Mouse (Mus musculus): ENCODE data around the gene Acyp1. TPM values are rescaled to one million over a fixed set of nuclear protein-coding genes. Genes with fewer than 3 reads are reported as not detected.
"Not testable (repeated sequence)": the region's sequence is repeated elsewhere in the genome, so short reads cannot be mapped to it uniquely, and the experiment has no call there.

Gene Acyp1
- polyA plus RNA-seq, 1 experiment, result 48.4 TPM

- Histone ChIP-seq H3K4me1 (ENCODE audit: control insufficient read depth, insufficient read depth, low read length) (peaks cover 2% of the 10 kb centered on the region; the same call in 1 of the 2 replicates), H3K4me3 (ENCODE audit: insufficient read depth, low read length) (no peak overlapping the region), H3K27ac (ENCODE audit: insufficient read depth, low read length) (no peak overlapping the region)
- TF ChIP-seq CTCF (IDR thresholded peaks at IDR 0.05; ENCODE audit: extremely low read depth, insufficient read depth, low read length) (peak; percentile 41), POLR2A (IDR thresholded peaks at IDR 0.05; ENCODE audit: extremely low read depth, insufficient read depth, low read length) (no peak)
These were observed 1.3 kb downstream of the Acyp1 start for GRCm38 (mm10) chr12:85286941-85287340.

DNA sequence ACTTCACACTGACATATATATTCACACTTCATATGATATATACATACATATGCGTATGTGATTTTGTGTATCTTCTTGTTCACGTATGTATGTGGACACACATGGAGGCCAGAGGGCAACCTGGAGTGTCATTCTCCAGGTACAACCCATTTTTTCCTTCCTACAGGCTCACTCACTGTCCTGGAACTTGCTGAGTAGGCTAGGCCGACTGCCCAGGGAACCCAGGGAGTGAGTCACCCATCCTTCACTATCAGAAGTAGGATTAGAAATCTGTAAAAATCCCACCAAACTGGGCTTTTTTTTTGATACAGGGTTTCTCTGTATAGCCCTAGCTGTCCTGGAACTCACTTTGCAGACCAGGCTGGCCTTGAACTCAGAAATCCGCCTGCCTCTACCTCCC is 3.2 kb downstream of the Acyp1 start:
- H3K4me1 ChIP-seq (ENCODE audit: control insufficient read depth, insufficient read depth, low read length), result peaks cover 2% of the 10 kb centered on the region; the same call in 1 of the 2 replicates
- H3K4me3 ChIP-seq (ENCODE audit: insufficient read depth, low read length), result no peak overlapping the region
- TF ChIP-seq CTCF (IDR thresholded peaks at IDR 0.05; ENCODE audit: extremely low read depth, insufficient read depth, low read length) (no peak), POLR2A (IDR thresholded peaks at IDR 0.05; ENCODE audit: extremely low read depth, insufficient read depth, low read length) (no peak)
- H3K27ac ChIP-seq (ENCODE audit: insufficient read depth, low read length), result no peak overlapping the region

DNA sequence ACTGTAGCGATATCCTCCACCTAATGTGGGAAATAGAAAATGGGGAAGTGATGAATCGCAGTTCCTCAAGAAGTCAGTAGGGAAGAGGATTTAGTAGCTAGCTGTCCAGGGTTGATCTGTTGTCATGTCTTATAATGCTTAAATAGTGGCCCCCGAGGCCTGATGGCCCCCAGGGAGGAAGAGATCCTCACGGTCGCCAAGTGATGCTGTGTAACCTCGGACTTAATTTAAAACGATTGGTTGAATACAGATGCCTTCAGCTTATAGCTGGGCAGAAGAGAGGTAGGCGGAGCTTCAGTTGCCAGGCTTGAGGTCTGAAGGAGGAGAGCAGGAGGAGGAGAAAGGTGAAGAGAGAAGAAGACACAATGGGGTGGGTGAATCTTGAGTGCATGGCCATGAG is 3.9 kb downstream of the Acyp1 start:
- H3K4me1 ChIP-seq (ENCODE audit: control insufficient read depth, insufficient read depth, low read length), result peaks cover 3% of the 10 kb centered on the region
- no peak overlapping the region for H3K4me3 ChIP-seq (ENCODE audit: insufficient read depth, low read length)
- TF ChIP-seq POLR2A (IDR thresholded peaks at IDR 0.05; ENCODE audit: extremely low read depth, insufficient read depth, low read length) (no peak), CTCF (IDR thresholded peaks at IDR 0.05; ENCODE audit: extremely low read depth, insufficient read depth, low read length) (no peak)
- H3K27ac ChIP-seq (ENCODE audit: insufficient read depth, low read length), result no peak overlapping the region

DNA sequence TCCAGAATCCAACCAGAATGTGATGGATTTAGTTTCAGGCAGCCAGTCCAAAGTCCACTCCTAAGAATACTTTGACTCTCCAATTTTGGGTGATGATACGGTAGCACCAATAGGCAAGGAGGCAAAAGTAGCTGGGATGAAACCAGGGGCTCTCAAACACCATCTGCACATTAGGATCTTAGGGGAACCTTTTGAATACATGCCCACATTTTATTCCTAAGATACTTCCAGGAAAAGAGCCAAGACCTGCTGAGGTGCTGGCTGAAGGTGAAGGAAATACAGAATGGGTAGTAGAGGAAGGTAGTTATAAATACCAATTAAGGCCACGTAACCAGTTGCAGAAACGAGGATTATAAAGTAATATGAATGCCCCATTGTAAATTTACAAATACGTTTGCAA is 6.5 kb downstream of the Acyp1 start:
- H3K4me1 ChIP-seq (ENCODE audit: control insufficient read depth, insufficient read depth, low read length); H3K4me3 ChIP-seq (ENCODE audit: insufficient read depth, low read length); H3K27ac ChIP-seq (ENCODE audit: insufficient read depth, low read length): not testable (repeated sequence)

GRCm38 (mm10) chr12:85280845-85281651 is 7.2 kb downstream of the Acyp1 start:
- Histone ChIP-seq H3K4me1 (ENCODE audit: control insufficient read depth, insufficient read depth, low read length) (peaks cover 2% of the 10 kb centered on the region), H3K4me3 (ENCODE audit: insufficient read depth, low read length) (peak overlapping the region; percentile 82; the same call in 1 of the 2 replicates), H3K27ac (ENCODE audit: insufficient read depth, low read length) (no peak overlapping the region)
- TF ChIP-seq CTCF (IDR thresholded peaks at IDR 0.05; ENCODE audit: extremely low read depth, insufficient read depth, low read length), result no peak
- no peak for TF ChIP-seq POLR2A (IDR thresholded peaks at IDR 0.05; ENCODE audit: extremely low read depth, insufficient read depth, low read length)

DNA sequence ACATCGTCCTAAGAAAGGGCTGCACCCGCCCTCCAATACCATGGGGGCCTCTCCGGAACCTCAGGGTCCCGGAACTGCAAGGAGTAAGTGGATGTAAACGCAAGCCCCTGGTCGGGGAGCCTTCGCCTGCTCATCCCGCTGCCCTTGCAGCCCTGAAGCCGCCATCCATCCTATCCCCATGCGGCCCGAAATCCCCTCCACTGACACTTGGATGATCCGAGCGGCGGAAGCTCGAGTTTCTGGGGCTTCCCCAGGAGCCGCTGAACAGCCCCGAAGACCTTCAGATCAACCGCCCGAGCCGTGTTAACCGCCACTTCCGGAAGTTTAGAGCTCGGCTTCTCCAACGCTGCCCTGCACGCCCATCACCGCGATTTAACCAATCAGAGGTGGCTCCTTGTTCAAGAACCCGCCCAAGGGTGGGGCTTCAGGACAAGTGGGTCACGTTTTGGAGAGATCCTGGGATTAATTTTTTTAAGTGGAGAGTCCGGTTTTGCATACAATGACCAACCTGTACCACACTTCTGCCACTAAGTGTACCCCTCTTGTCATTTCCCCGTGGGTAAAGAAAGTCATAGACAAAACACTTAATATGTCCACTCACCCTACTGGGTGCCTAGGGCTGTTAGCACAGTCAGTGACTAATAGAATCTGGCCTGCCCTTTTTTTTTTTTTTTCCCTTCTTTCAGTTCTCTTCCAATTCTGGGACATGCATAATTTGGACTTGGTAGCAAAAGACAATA is 8.0 kb downstream of the Acyp1 start:
- TF ChIP-seq CTCF (IDR thresholded peaks at IDR 0.05; ENCODE audit: extremely low read depth, insufficient read depth, low read length), result no peak
- peak; percentile 60; the same call in 1 of the 2 replicates for TF ChIP-seq POLR2A (IDR thresholded peaks at IDR 0.05; ENCODE audit: extremely low read depth, insufficient read depth, low read length)
- Histone ChIP-seq H3K27ac (ENCODE audit: insufficient read depth, low read length) (peak overlapping the region; percentile 40), H3K4me3 (ENCODE audit: insufficient read depth, low read length) (peak overlapping the region; percentile 82), H3K4me1 (ENCODE audit: control insufficient read depth, insufficient read depth, low read length) (peaks cover 2% of the 10 kb centered on the region)

GRCm38 (mm10) chr12:85279396-85280080 is 8.7 kb downstream of the Acyp1 start:
- peaks cover 2% of the 10 kb centered on the region for H3K4me1 ChIP-seq (ENCODE audit: control insufficient read depth, insufficient read depth, low read length)
- TF ChIP-seq CTCF (IDR thresholded peaks at IDR 0.05; ENCODE audit: extremely low read depth, insufficient read depth, low read length) (no peak), POLR2A (IDR thresholded peaks at IDR 0.05; ENCODE audit: extremely low read depth, insufficient read depth, low read length) (no peak)
- peak overlapping the region; percentile 82 for H3K4me3 ChIP-seq (ENCODE audit: insufficient read depth, low read length)
- H3K27ac ChIP-seq (ENCODE audit: insufficient read depth, low read length), result peak overlapping the region; percentile 40

GRCm38 (mm10) chr12:85278919-85279318 is 9.3 kb downstream of the Acyp1 start:
- Histone ChIP-seq H3K4me1 (ENCODE audit: control insufficient read depth, insufficient read depth, low read length) (peaks cover 2% of the 10 kb centered on the region), H3K4me3 (ENCODE audit: insufficient read depth, low read length) (no peak overlapping the region), H3K27ac (ENCODE audit: insufficient read depth, low read length) (no peak overlapping the region)
- TF ChIP-seq POLR2A (IDR thresholded peaks at IDR 0.05; ENCODE audit: extremely low read depth, insufficient read depth, low read length) (no peak), CTCF (IDR thresholded peaks at IDR 0.05; ENCODE audit: extremely low read depth, insufficient read depth, low read length) (no peak)

DNA sequence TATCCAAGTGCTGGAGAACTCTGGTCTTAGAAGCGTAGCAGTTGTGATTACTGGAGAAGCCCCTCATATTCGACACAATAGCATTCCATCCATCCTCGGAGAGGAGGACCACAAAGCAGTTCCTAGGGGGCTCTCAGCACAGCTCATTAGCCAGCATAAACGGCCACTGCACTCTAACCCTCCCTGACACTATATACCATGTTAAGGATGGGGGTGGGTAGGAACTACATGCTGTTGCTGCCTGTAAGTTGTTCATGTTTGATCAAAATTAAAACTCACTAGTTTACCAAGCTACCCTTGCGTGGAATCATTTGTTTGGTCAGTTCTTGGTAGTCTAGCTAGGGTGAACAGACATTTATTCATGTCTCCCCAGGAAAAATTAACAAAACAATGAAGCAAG is 12.0 kb downstream of the Acyp1 start:
- H3K27ac ChIP-seq (ENCODE audit: insufficient read depth, low read length), result no peak overlapping the region
- H3K4me3 ChIP-seq (ENCODE audit: insufficient read depth, low read length), result no peak overlapping the region
- peaks cover 2% of the 10 kb centered on the region for H3K4me1 ChIP-seq (ENCODE audit: control insufficient read depth, insufficient read depth, low read length)
- no peak for TF ChIP-seq POLR2A (IDR thresholded peaks at IDR 0.05; ENCODE audit: extremely low read depth, insufficient read depth, low read length)

Data from cortical plate, adult 2 months (tissue).